Mouse (Mus musculus) CD4-positive, CD25-positive, alpha-beta regulatory T cell, adult 4 months (primary cell): ENCODE data around the gene Reep3. TPM values are rescaled to one million over a fixed set of nuclear protein-coding genes. Genes with fewer than 3 reads are reported as not detected.

Source experiments
- ATAC-seq: one replicate; pipeline ENCODE4 v1.8.0; 2017
- polyA plus RNA-seq, 2 experiments: library from polyadenylated mRNA; unstranded; fragments of 100-300 nt; shearing (Covaris generic); gene quantifications; one replicate each; pipeline ENCODE4 v1.2.1; 2017

The Reep3 gene
- polyA plus RNA-seq, 2 experiments from 2014 or later, result 13.8 to 17.3 TPM

- no peak for ATAC-seq
Measured at GRCm38 (mm10) chr10:67081206-67082007, 15.3 kb downstream of the Reep3 start.

GRCm38 (mm10) chr10:67079030-67079429, 17.7 kb downstream of the Reep3 start:
- ATAC-seq, result no peak

DNA sequence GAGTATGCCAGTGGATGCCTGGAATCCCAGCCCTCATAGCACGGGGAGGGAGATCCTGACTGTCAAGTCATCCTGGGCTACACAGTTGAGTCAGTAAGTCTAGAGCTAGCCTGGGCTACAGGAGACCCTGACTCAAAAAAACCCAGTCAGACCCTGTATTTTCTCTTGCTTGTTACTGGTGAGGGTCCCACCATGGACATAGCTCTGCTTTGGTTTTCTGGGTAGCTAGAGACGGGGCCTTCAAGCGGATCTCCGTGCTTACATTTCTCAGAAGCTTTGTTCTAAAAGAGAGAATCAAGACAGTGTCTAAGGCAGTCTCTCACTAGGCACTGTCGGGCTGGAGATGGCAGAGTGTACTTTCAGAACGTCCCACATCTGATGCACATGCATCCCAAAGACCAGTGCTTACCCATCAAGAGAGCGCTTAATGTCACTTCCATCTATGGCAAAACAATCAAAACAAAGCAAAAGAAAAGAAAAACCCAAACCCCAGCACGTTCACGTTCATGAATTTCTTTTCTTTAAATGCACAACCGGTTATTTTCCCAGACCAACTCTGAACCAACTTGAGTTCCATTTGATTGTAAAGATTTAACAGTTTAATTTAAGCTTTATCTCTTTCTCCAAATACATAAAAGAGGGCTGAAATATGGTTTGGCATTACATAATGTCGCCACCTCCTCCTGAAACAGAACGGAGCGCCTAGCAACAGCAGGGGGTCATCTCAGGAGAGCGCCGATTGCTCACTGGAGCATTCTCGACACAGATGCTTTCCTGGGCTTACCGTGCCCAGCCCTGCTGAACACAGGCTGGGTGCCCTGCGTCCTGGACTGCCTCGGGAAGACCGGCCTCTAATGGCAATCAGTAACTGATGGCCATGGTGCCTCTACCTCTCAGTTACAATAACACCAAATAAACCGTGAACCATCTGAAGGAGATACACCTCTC, 20.5 kb downstream of the Reep3 start:
- no peak for ATAC-seq

DNA sequence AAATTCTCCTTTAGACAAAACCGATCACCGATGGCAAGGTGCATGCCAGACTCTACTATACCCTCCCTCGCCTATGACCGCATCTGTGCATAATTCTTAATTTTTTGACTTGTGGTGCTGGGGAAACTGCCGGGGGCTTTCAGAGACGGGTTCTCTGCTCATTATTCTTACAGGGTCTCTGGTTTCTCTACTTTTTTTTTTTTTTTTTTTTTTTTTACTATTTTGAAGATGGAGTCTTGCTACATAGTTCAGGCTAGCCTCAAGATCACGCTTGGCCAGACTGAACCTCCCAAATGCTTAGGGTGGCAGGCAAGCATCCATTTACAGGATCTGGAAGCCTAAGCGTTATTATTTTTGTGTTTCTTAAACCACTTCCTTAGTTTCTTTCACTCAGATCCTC, 23.2 kb downstream of the Reep3 start:
- ATAC-seq, result no peak

DNA sequence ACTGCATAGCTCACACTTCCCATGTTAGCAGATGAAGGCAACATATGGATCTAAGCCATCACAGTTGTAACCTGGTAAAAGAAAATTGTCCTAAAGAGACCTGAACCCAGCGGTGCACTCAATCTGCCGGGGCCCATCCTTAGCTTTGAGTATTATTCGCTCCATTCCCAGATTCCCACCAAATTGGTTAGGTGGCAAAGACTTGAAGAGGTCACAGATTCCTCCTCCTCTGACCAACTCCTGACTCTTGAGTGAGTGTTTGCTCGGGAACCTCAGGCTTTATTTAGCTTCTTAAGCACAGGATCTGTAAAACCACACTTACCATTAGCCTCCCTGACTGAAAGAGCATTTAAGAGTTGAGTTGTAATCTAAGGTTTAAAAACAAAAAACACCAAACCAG, 24.1 kb downstream of the Reep3 start:
- ATAC-seq, result no peak

DNA sequence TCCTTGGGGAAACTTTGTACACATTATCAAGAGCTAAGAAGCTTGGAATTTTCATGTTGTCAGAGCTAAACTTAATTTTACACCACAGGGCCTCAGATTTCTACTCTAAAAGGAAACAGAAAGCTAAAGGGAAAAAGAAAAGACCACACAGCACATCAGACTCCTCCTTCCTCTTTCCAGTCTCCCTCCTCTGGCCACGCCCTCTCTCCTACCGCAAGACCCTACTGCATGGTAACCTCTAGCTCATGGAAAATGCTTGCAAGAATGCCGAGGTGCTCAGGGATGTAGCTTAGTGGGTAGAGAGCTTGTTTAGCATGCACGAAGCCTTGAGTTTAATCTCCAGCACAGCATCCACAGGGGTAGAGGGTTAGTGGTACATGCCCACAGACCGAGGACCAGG, 24.9 kb downstream of the Reep3 start:
- peak; percentile 70 for ATAC-seq

DNA sequence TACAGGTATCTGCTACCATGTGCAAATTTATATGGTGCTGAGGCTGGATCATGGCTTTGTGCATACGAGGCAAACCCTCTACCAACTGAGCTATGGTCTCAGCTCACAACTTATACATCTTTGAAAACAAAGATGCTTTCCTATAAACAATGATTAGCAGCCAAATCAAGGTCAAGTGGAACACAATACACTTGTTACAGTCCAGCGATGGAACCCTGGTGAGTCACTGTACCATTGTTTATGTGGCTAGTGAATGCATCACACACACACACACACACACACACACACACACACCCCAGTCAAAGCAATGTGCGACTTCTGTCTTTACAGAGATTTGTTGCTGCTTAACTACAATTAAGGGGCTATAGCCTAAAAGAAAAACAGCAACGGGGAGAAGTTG, 25.4 kb downstream of the Reep3 start:
- ATAC-seq, result peak; percentile 30

DNA sequence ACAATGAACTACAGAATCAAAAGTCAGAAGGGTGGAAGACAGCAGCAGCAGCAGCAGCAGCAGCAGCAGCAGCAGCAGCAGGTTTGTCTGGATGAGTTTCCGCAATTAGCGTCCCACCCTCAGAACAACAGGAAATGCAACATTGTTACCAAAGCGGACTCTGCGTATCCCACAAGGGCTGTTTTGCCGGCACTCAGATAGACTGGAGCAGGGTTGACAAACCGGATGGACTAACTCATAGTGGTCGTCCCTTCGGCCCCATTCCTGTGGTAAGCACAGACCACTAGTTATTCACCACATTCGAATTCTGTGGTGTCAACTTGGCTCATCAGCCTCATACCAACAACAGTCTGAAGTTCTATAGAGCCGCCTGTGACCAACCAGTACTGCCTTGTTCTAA, 27.7 kb downstream of the Reep3 start:
- ATAC-seq, result peak; percentile 59

DNA sequence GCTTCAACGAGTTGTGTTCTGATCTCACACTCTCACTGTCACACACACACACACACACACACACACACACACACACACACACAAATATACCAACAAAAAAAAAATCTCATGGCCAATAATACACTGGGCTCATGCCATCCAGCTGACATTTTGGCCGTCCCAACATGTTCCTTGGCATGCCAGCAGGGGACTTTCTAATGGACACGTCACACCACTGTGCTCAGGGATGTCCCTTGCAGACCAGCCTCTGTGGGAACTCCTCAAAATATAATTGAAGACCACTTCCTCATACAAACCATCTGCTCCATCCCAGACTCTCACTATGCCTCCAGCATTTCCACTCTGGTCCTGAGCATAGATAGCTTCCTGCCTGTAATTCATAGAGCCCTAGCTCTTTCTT, 30.3 kb downstream of the Reep3 start:
- no peak for ATAC-seq

DNA sequence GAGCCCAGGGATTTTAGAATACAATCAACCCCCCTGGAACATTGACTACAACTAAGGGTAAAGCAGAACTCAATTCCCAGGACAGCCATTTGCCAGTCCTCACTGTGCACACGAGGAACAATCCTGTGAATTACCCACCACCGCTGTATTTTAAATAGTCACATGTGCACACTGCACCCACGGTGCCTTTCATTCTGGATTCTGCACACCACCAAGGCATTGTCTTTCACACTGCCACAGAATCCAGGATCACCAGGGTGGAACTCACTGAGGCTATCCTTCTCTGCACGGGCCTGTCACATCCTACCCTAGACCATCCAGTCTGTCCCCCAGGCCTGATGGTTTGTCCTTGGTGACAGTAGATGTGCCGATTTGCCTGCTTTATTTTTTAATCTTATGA, 30.8 kb downstream of the Reep3 start:
- ATAC-seq, result no peak

DNA sequence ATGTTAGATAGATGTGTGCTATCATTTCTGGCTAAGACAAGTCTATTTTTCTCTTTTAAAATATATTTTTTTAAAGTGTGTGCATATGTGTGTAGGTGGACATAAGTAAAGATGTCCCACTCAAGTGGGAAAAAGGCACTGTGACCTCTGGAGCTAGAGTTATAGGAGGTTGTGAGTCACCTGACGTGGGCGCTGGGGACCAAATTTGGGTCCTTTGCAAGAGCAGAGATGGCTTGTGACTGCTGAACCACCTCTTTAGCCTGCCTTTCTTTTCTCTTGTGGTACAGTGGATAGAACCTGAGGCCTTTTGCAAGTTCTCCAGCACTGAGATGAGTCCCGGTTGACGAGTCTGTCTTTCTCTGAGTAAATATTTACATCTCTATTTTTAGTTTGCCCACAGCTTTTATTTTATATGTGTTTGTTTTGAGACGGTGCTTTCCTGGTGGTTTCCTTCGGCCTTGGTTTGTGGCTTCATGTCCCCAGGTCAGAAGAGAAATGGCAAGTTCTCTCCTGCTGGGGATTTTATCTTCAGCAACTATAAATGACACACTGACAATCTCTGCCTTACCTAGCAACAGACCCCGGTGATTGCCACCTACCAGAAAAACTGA, 31.4 kb downstream of the Reep3 start:
- ATAC-seq, result peak; percentile 54

DNA sequence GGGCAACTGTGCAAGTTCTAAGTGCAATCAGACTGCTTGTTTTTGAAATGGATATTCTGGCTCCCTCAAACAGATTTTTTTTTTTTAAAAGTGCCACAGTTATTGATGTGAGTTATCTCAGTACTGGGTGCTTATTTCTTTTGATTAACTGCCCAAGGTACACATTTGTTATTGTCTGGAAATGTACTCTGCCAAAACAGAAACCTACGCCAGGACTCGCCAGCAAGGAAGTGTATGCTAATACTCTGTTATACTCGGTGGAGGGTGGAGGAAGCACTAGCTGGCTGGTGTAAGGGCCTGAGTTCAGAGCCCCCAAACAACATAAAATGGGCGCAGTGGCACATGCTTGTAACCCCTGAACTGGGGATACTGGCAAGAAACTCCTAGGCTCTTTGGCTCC, 34.9 kb downstream of the Reep3 start:
- ATAC-seq, result no peak

DNA sequence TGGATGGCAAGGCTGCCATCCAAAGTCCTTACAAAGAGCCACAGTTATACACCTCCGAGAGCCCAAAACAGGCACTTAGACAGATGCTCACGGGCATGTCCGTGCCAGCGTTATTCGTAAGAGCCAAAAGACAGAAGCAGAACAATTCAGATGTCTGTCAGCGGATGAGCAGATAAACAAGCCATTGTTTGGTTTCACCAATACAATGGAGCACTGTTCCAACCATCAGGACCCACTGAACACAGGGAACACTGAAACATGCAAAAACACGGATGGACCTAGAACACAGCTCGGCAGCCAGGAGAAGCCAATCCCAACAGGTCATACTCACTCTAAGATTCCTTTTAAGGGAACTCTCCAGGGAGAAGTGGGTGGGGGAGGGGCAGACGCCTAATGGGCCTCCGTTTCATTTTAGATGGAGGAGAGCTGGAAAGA, 35.4 kb downstream of the Reep3 start:
- no peak for ATAC-seq

- ATAC-seq, result no peak
Measured at GRCm38 (mm10) chr10:67058702-67059101, 38.0 kb downstream of the Reep3 start.

DNA sequence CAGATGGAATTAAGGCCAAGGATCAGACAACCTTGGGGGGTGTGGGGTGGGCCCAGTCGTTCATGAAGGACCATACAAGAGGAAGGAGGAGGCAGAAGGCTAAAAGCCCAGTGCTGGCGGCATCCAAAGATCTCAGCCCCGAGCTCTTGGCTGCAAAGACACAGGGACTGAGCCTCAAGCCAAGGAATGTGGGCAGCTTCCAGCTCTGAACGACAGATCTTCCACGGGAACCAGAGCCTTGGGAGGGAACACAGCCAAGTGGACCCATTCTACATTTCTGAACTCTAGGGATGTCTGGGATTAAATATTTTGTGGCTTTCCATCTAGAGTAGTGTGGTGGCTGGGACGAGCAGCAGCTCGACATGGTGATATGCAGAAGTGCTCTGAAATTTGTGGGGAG, 38.4 kb downstream of the Reep3 start:
- ATAC-seq, result no peak

GRCm38 (mm10) chr10:67057696-67058095, 39.0 kb downstream of the Reep3 start:
- no peak for ATAC-seq

- ATAC-seq, result no peak
Measured at GRCm38 (mm10) chr10:67057208-67057607, 39.5 kb downstream of the Reep3 start.

DNA sequence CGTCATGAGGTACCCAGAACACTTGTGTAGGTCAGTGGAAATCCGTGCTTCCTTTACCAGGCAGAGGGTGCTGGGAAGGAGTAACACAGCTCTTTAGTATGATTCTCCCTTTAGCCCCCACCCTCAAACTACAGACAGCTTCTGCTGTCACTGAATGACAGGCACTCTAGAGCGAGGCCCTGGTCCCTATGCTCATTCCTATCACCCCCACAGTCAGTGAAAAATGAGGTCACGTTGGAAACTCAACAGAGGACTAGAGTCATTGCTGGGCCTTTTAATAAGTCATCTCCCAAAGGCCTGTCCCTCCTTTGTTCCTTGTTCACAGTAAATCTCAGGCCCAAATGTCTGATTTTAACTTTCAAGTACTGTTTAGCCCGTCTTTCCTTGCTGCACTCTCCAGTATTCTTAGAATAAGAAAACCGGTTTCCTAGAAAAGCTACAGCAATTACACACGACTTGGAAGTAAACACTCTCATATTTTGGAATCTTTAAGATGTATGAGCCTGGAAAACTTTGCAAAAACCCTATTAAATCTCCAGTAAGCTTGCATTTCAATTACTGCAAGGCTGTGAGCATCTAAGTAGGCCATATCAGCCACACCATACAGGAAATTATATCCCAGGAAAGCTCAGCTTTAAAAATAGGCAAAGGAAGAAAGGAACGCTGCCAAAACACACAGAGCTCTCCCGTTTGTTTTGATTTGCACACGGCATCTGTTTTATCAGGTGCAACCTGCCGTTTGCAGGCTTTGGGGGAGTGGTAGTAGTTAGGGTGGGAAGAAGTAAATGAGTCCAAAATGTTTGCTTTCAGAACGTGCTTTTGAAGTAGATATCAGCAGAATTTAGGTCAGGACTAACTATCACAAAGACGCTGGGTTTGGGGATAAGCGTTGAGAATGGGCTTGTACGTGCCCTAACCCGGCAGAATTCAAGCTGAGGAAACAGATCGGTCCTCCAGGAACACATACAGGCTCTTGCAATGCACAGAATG, 40.6 kb downstream of the Reep3 start:
- ATAC-seq, result no peak

DNA sequence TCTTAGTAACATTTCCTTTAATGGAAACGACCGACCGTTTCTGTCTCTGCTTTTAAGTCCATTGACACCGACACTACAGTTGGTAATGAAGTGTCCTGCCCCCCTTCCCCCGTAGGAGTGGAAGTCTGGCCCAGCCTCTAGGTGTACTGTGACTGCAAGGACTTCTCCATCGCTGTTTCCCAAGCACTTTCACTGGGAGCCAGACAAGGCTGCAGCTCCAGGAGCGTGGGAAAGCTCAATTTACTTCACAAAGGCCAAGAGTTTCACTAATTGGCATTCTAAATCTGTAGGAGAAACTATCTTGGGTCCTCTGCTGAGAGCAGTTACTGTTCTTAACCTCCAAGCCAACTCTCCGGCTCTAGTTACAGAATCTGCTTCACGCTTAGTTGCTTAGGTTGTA, 43.3 kb downstream of the Reep3 start:
- no peak for ATAC-seq

- ATAC-seq, result peak; percentile 77
Measured at GRCm38 (mm10) chr10:67052429-67052828, 44.3 kb downstream of the Reep3 start.

DNA sequence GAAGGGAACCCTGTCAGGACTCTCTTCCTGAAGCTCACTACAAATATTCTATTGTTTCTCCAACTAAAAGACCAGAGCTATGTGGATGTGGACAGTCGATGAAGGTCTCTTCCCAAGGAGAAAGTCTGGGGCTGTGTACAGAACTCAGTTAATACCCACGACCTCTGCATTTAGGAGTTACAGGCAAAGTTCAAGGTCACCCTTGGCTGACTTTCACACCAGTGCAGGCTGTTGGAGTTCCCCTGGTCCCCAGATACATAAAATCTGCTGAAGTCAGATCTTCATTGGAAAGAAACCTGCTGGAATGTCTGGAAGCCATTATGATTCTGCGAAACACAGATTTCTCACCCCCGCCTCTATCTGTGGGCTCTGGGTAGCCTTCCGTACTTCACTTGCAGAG, 45.3 kb downstream of the Reep3 start:
- no peak for ATAC-seq

DNA sequence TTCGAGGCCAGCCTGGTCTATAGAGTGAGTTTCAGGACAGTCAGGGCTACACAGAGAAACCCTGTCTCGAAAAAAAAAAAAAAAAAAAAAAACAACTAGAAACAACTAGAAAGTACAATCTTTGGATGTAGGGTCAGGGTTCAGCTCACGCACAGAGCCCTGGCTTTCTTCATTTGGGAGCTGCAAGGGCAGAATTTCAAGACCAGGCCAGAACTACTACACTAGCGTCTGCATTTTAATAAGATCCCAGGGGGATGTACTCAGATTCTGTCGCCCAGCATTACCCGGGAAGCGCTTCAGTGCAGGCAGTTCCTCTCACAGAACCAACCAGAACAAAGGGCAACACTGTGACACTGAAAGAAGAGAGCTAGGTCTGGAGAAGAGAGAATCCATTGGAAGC, 46.0 kb downstream of the Reep3 start:
- no peak for ATAC-seq
